Mouse (Mus musculus): ENCODE measurements around the gene Dnajc16.

DNA sequence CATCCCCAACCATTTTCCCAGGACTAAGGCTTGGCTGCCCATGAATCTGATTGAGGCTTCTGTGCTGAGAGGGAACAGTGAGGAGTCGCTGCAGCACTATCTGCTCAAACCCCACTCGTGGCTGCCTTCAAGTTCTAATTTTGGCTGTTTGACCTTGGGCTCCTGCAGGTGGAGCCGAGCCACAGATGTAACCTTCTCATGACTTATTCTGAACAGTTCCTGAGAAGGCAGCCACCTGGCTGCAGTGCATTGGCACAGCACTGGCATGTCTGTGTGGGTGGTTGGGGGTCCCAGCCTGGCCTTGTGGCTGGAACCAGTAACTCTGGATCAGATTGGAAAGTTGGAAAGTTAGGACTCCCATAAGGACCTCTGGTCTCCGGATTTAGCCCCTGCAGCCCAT is 37.4 kb upstream of the Dnajc16 start:
- TF ChIP-seq GATA1 (IDR thresholded peaks at IDR 0.05; ENCODE audit: low read length) (no peak), TAL1 (IDR thresholded peaks at IDR 0.05; ENCODE audit: low read length) (no peak)

Measured in erythroblast, embryonic 14.5 days (primary cell).